Mouse (Mus musculus) large intestine, adult 2 months (tissue): ENCODE measurements around the gene Eef1a2. TPM values are rescaled to one million over a fixed set of nuclear protein-coding genes. Genes with fewer than 3 reads are reported as not detected.

Experiments used
- DNase-seq: peaks from one replicate; pipeline ENCODE4 v3.0.0-alpha.2; 2012; ENCODE audit warnings: low read depth, low spot score
- WGBS: fragments of 180-500 bp; shearing (Covaris S2); methylation state at CpG from one replicate; pipeline ENCODE4 v1.1.7; 2018; 5-methylcytosine and 5-hydroxymethylcytosine counted together
- polyA plus RNA-seq: library from polyadenylated mRNA; depleted of rRNA; stranded (reverse); fragments of >200 nt; gene quantifications from 2 replicates; pipeline ENCODE4 v1.2.3, GENCODE M21; 2012

Gene Eef1a2
- polyA plus RNA-seq, 1 experiment, result 3.9 TPM

DNA sequence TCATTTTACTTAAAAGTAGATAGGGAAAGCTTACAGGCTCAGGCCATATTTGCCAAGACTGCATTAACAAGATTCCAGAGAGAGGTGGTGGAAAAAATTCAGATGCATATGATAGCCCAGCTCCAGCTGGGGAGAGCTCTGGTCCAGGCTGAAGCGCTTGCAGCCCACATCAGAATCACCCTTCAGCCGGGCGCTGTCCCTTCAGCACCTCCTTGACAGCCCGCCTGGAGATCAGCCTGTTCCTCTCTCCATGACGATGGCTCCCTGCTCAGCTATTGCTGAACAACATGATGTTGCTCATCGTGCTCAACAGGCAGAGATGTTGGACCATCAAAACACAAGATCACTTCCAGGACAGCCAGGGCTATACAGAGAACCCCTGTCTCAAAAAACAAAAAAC, 19.9 kb downstream of the Eef1a2 start:
- DNase-seq, result no peak
- WGBS, result 5% methylated on average over 6 of the region's 6 CpGs

DNA sequence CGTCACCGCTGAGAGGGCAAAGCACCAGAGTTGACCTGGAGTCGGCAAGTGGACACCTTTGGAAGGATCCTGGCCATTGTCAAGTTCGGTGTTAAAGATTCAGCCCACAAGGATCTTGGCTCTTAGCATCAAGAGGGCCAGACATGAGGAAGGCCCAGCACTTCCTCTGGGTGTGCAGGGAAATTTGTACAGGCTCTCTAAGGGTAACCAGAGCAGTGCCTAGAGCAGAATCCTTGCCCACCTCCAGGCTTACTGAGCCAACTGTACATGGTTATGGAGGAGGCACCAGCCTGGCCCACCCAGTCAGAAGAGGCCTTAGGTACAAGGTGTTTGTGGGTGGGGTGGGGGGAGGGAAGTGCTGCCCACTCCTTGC, 21.4 kb downstream of the Eef1a2 start:
- DNase-seq, result no peak
- WGBS, result 8% methylated on average over 4 of the region's 4 CpGs

- DNase-seq, result no peak
- 1% methylated on average over 104 of the region's 104 CpGs for WGBS
Measured at GRCm38 (mm10) chr2:181134591-181135445, 22.0 kb downstream of the Eef1a2 start, which contains the start of gene Kcnq2. Gene Kcnq2 (minus strand): TSS chr2:181135300.

DNA sequence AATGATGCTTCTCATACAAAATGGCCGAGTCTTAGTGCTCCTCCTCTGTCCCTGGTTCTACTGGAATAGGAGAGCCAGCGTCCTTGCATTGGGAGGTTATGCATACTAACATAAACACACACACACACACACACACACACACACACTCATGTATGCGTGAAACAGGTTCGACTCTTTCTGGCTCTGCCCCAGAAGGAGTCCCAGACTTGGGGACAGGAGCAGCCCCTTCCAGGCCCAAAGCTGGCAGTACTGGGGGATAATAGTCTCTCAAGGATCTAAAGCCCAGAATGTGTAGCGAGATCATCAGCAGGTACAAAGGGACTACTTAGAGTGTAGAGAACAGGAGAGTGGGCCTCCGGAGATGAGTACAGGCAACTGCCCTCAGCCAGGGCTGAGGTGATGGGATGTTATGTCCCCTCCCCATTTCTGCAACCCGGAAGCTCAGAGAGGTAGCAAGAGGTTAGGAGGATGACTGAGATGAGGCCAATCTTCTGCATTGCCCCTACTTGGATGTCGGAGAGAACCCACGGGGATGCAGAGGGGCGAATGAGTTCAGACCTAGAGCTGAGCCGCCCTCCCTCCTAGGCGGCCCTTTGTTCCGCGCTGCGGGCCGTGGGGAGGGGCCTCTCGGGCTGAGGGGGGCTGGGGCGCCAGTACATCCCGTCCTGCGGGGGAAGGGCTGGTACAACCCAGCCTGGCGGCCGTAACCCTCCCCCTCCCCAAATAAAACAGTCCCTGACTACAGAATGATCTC, 22.8 kb downstream of the Eef1a2 start:
- no peak for DNase-seq
- WGBS, result 6% methylated on average over 22 of the region's 22 CpGs

- DNase-seq, result no peak
- 51% methylated on average over 4 of the region's 4 CpGs for WGBS
Measured at GRCm38 (mm10) chr2:181130245-181130644, 26.6 kb downstream of the Eef1a2 start.

DNA sequence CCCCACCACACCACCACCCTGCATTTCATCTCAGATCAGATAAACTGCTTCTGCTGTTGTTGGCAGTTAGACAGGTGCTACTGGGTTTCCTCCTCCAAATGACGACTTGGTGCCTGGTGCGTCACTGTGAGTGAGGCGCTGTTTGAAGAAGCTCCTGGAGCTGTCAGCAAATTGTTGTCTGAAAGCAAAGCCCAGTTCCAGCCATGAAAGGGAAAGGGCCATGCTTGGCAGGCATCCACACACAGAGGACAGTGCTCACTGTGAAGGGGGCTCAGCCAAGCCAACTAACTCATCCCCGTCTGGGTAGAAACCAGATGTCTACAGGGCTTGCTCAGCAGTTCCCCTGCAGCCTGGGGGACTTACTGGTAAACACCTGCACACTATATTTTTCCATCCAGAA, 27.9 kb downstream of the Eef1a2 start:
- 66% methylated on average over 4 of the region's 4 CpGs for WGBS
- no peak for DNase-seq

DNA sequence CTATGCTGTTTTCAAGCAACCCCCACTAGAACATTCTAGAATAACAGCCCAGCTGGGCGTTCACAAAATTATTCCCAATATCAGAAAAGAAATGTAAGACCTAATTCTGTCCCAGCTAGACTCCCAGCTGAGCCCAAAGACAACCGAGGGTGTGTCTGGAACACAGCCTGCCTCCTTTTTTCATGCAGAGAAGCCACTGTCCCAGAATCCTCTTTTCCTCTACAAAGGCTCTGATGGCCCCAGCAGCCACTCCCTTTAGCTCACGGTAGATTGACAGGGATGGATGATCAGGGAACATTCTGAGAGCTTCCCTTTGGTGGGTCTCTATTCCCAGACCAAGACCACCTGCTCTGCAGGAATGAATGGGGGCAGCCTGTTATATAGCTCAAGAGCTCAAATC, 29.0 kb downstream of the Eef1a2 start:
- no peak for DNase-seq
- WGBS, result 35% methylated on average over 3 of the region's 3 CpGs

DNA sequence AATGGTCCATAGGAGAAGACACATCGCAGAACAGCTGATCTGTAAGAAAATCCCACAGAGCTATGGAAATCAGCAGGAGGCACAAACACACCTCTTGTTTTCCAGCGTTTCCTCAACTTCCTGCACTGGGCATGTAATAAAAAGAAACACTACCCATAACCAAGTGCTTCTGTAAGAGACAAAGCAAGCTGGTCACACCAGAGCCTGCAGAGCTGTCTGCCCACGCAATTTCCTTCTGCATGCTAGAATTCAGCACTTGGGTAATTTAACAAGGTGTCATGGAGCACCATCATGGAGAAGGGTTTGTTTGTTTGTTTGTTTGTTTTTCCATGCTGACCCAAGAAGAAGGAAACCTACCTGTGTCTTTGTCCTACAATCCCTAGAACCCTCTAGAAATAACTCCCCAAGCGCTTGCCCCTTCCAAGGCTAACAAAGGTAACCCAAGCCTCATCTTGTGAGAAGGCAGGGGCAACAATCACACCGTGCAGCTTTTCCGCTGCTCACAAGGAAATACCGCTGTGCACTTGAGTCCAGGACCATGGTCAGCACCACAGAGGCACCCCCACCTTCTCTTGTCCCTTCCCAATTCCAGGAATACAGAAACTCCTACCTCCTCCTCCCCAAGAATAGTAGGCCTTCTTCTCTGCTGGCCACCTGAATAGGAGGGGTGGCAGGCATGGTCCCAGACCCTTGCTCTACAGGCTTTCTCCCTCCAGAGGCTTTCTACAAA, 30.9 kb downstream of the Eef1a2 start:
- 50% methylated on average over 7 of the region's 7 CpGs for WGBS

DNA sequence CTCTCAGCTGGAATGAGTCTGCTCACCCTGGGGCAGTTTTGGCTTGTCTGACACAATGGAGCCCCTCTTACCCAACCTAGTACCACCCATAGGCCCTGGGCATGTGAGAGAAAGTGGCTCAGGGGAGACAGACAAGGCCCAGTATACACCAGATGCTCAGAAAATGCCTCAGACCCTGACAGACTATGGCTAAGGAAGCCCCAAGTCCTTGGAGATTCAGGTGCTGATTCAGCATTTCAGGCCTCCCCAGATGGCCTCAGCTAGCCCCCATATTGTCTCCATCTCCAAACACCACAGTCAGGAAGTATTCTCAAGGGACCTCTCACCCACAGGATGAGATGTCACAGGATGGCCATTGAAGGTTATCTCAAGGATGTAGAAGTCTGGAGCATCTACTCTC, 34.2 kb downstream of the Eef1a2 start:
- no peak for DNase-seq

More for the DNA sequence above, 30.9 kb downstream of the Eef1a2 start:
- DNase-seq, result no peak

DNA sequence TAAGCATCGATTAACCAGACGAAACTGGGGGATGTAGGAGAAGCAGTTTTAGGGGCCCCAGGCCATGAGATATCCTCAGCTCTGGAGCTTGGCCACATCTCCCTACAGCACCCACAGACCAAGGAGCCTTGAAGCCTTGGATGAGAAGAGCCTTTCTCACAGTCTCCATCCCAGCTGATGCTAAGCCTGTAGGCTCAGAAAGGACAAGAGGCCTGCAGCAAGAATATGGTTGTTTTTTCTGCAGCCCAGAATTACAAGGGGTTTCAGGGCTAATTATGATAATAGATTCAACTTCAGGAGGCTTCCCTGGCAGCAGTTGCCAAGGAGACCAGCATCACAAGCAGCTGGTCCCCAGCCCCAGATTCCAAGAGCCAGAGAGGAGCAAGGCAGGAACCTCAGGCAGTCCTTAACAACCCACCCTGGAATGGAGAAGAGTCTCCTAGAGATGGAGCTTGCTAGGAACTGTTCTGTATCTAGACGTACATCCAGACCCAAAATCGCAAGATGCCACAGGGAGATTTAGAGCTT, 35.8 kb downstream of the Eef1a2 start:
- 84% methylated on average over 4 of the region's 4 CpGs for WGBS

GRCm38 (mm10) chr2:181119952-181120351, 36.9 kb downstream of the Eef1a2 start:
- DNase-seq, result no peak
- WGBS, result 15% methylated on average over 10 of the region's 10 CpGs

More for the DNA sequence above, 35.8 kb downstream of the Eef1a2 start:
- no peak for DNase-seq

GRCm38 (mm10) chr2:181116436-181116835, 40.4 kb downstream of the Eef1a2 start:
- 75% methylated on average over 5 of the region's 5 CpGs for WGBS
- no peak for DNase-seq

GRCm38 (mm10) chr2:181115367-181115766, 41.4 kb downstream of the Eef1a2 start:
- 71% methylated on average over 3 of the region's 3 CpGs for WGBS
- no peak for DNase-seq

DNA sequence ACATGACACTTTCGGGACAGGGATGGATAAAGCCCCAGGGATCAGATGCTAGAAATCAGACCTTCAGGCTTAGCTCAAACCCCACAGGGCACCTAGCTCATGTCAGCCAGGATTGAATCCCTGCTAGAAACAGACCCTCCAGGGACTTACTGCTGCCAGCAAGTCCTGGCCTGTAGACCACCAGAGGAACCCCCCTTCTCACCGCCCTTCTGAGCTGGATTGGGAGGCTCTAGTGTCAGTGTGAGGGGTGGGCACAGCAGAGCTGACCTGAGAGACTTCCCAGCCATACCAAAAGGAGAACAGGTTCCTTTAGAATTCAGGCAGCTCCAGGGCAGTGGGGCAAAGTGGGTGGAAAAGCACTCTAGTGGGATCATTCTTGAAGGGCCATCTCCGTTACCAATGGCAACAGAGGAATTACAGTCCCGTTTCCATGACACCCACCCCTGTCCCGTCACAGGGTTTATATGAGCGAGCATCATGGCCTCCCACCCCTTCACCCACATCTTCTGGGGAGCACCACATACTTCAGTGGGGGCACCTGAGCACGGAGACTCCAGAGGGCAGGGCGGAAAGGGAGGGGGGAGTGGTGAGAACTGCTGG, 43.0 kb downstream of the Eef1a2 start:
- WGBS, result 58% methylated on average over 8 of the region's 8 CpGs
- no peak for DNase-seq

DNA sequence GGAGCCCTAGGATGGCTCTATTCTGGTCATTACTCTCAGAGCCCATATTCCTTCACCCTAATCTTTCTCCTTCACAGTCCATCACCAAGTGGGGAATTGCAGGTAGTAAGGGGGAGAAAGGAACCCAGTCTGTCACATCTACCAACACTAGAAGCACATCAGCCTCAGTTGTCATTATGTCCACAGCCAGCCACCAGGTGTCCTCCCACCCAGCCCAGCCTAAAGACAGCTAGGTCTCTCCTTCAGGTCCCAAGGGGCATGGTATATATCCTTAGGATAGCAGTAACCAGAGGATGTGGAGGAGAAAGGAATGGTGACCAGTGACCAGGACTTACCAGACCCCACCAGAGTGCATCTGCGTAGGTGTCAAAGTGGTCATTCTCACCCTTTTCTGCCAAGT, 45.1 kb downstream of the Eef1a2 start:
- WGBS, result 88% methylated on average over 1 of the region's 1 CpGs
- no peak for DNase-seq

DNA sequence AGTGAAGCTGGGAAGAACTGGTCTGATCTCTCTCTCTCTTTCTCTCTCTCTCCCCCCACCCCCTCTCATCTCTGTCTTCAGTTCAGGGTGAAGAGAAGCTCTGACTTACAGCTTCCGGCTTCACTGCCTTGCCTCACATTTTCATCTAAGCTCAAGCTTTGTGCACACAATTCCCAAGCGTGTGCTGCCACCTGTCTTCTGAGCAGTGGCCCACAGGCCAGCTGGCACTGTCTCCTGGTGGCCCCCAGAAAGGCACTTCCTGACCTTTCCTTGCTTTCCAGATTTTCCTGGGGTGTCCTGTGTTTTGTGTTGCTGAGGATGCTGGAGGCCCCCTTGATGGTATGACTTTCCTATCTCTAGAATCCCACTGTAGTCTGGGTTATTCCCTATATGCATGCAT, 52.7 kb downstream of the Eef1a2 start:
- no peak for DNase-seq
- WGBS, result 42% methylated on average over 2 of the region's 2 CpGs

GRCm38 (mm10) chr2:181102161-181102560, 54.7 kb downstream of the Eef1a2 start:
- no peak for DNase-seq
- WGBS, result 48% methylated on average over 2 of the region's 2 CpGs

- WGBS, result 77% methylated on average over 1 of the region's 1 CpGs
- no peak for DNase-seq
Measured at GRCm38 (mm10) chr2:181101626-181102025, 55.2 kb downstream of the Eef1a2 start.

DNA sequence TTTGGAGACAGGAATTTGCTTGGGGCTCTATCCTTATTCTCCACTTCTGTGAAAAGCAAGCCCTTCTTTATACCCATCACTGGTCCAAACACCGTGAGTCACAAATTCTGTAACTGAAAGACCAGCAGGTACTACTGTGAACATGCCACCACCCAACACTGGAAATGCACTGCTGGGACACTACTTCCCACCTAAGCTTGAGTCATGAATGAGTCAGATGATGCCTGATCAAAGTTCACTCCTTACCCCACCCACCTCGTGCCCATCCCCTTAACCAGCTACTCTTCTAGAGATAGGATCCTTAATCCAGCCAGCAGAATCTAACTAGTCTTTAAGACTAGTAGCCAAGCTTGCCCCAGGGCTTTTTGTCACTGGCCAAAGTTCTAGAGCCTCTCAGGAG, 56.7 kb downstream of the Eef1a2 start:
- DNase-seq, result peak; percentile 29
- WGBS, result 38% methylated on average over 2 of the region's 2 CpGs
